Mouse (Mus musculus): ENCODE data around the gene Rybp.

The Rybp gene

GRCm38 (mm10) chr6:100288016-100288729 lies 888 bp upstream of the Rybp start:
- DNase-seq (ENCODE audit: low read depth, low spot score), result no peak

- DNase-seq (ENCODE audit: low read depth, low spot score), result peak; percentile 35
These were observed 532 bp downstream of the Rybp start for GRCm38 (mm10) chr6:100286573-100287333.

- no peak for DNase-seq (ENCODE audit: low read depth, low spot score)
These were observed 1.2 kb downstream of the Rybp start for GRCm38 (mm10) chr6:100285985-100286572.

GRCm38 (mm10) chr6:100278841-100279240 lies 8.4 kb downstream of the Rybp start:
- DNase-seq (ENCODE audit: low read depth, low spot score), result no peak

GRCm38 (mm10) chr6:100276344-100276743 lies 10.9 kb downstream of the Rybp start:
- DNase-seq (ENCODE audit: low read depth, low spot score), result no peak

GRCm38 (mm10) chr6:100275643-100276042 lies 11.6 kb downstream of the Rybp start:
- no peak for DNase-seq (ENCODE audit: low read depth, low spot score)

GRCm38 (mm10) chr6:100273556-100273955 lies 13.7 kb downstream of the Rybp start:
- DNase-seq (ENCODE audit: low read depth, low spot score), result no peak

- DNase-seq (ENCODE audit: low read depth, low spot score), result no peak
These were observed 15.3 kb downstream of the Rybp start for GRCm38 (mm10) chr6:100271992-100272391.

- DNase-seq (ENCODE audit: low read depth, low spot score), result no peak
These were observed 16.5 kb downstream of the Rybp start for GRCm38 (mm10) chr6:100270765-100271164.

- no peak for DNase-seq (ENCODE audit: low read depth, low spot score)
These were observed 27.7 kb downstream of the Rybp start for GRCm38 (mm10) chr6:100259607-100260006.

GRCm38 (mm10) chr6:100258278-100258677 lies 29.0 kb downstream of the Rybp start:
- DNase-seq (ENCODE audit: low read depth, low spot score), result no peak

- DNase-seq (ENCODE audit: low read depth, low spot score), result no peak
These were observed 31.9 kb downstream of the Rybp start for GRCm38 (mm10) chr6:100255411-100255810.

- DNase-seq (ENCODE audit: low read depth, low spot score), result no peak
These were observed 32.6 kb downstream of the Rybp start for GRCm38 (mm10) chr6:100254671-100255070.

GRCm38 (mm10) chr6:100244474-100244873 lies 42.8 kb downstream of the Rybp start:
- no peak for DNase-seq (ENCODE audit: low read depth, low spot score)

GRCm38 (mm10) chr6:100235036-100235435 lies 52.2 kb downstream of the Rybp start:
- DNase-seq (ENCODE audit: low read depth, low spot score), result no peak

- DNase-seq (ENCODE audit: low read depth, low spot score), result no peak
These were observed 53.8 kb downstream of the Rybp start for GRCm38 (mm10) chr6:100233522-100233921.

GRCm38 (mm10) chr6:100233061-100233460 lies 54.2 kb downstream of the Rybp start:
- no peak for DNase-seq (ENCODE audit: low read depth, low spot score)

GRCm38 (mm10) chr6:100226204-100226603 lies 61.1 kb downstream of the Rybp start:
- no peak for DNase-seq (ENCODE audit: low read depth, low spot score)

GRCm38 (mm10) chr6:100223932-100224331 lies 63.4 kb downstream of the Rybp start:
- DNase-seq (ENCODE audit: low read depth, low spot score), result no peak

GRCm38 (mm10) chr6:100223435-100223834 lies 63.9 kb downstream of the Rybp start:
- DNase-seq (ENCODE audit: low read depth, low spot score), result no peak

- no peak for DNase-seq (ENCODE audit: low read depth, low spot score)
These were observed 64.4 kb downstream of the Rybp start for GRCm38 (mm10) chr6:100222927-100223326.

- no peak for DNase-seq (ENCODE audit: low read depth, low spot score)
These were observed 65.5 kb downstream of the Rybp start for GRCm38 (mm10) chr6:100221803-100222202.

All from forelimb bud, embryonic 11.5 days (tissue).